Mouse (Mus musculus) hindbrain, embryonic 14.5 days (tissue): Measurements from ENCODE around the gene Sh3rf3. TPM values are rescaled to one million over a fixed set of nuclear protein-coding genes. Genes with fewer than 3 reads are reported as not detected.

Experiments used
- ATAC-seq: fragments of 200-750 bp; cut with Nextera tagmentation; 2 replicates; pipeline ENCODE4 v1.8.0; 2017; ENCODE audit warnings: moderate number of reproducible peaks, mild to moderate bottlenecking, moderate TSS enrichment, moderate library complexity; ENCODE audit not compliant: low FRiP score
- DNase-seq: peaks from one replicate; pipeline ENCODE4 v3.0.0-alpha.2; 2015; ENCODE audit warnings: low spot score
- H3K27ac ChIP-seq: fragments of 300-500 bp; sonication (generic); 2 replicates; pipeline ENCODE4 v1.5.1; 2014; ENCODE audit warnings: mild to moderate bottlenecking, moderate library complexity
- H3K27me3 ChIP-seq: fragments of 300-500 bp; sonication (generic); 2 replicates; pipeline ENCODE4 v1.6.1; 2014; ENCODE audit warnings: mild to moderate bottlenecking, low read length, mixed read lengths; ENCODE audit not compliant: control insufficient read depth, insufficient read depth
- H3K36me3 ChIP-seq: fragments of 300-500 bp; sonication (generic); replicated peaks from 2 replicates; pipeline ENCODE4 v1.6.1; 2014; ENCODE audit not compliant: control insufficient read depth, insufficient read depth
- H3K4me1 ChIP-seq: fragments of 300-500 bp; sonication (generic); replicated peaks from 2 replicates; pipeline ENCODE4 v1.6.1; 2014; ENCODE audit warnings: antibody characterized with exemption, low read length, mixed read lengths; ENCODE audit not compliant: control insufficient read depth, insufficient read depth
- H3K4me2 ChIP-seq: fragments of 300-500 bp; sonication (generic); replicated peaks from 2 replicates; pipeline ENCODE4 v1.6.1; 2014; ENCODE audit warnings: mild to moderate bottlenecking, moderate library complexity
- H3K4me3 ChIP-seq: fragments of 300-500 bp; sonication (generic); replicated peaks from 2 replicates; pipeline ENCODE4 v1.5.1; 2014; ENCODE audit warnings: mild to moderate bottlenecking, low read length
- H3K9ac ChIP-seq: fragments of 300-500 bp; sonication (generic); 2 replicates; pipeline ENCODE4 v1.6.1; 2014
- H3K9me3 ChIP-seq: fragments of 300-500 bp; sonication (generic); 2 replicates; pipeline ENCODE4 v1.6.1; 2016; ENCODE audit warnings: low read length; ENCODE audit not compliant: control insufficient read depth
- whole genome bisulfite sequencing: fragments of 180-500 bp; shearing (Covaris S2); extraction: QIAGEN DNeasy Blood & Tissue Kit; methylation state at CpG from one replicate; pipeline ENCODE4 v1.1.7; 2014; 5-methylcytosine and 5-hydroxymethylcytosine counted together
- polyA plus RNA-seq: library from polyadenylated mRNA; unstranded; fragments of >200 nt; fragmentation: Nextera tagmentation; extraction: Ambion mirVana; gene quantifications from 2 replicates; pipeline ENCODE4 v1.2.1, GENCODE M21; 2014

Gene Sh3rf3
- polyA plus RNA-seq, 1 experiment from 2014 or later, result 5.2 TPM

- ATAC-seq (no peak), DNase-seq (no peak)
- Histone ChIP-seq H3K9me3 (no peaks in the 10 kb centered on the region), H3K9ac (no peak overlapping the region), H3K36me3 (no peaks in the 10 kb centered on the region), H3K4me1 (0 out of 2 replicates have a peak, but pooled peaks cover 4% of the 10 kb centered on the region), H3K4me3 (no peak overlapping the region), H3K27me3 (no peaks in the 10 kb centered on the region), H3K27ac (no peak overlapping the region), H3K4me2 (no peak overlapping the region)
- 93% methylated on average over 5 of the region's 5 CpGs for WGBS
These were observed 24.3 kb downstream of the Sh3rf3 start for GRCm38 (mm10) chr10:58837504-58837903.

- Histone ChIP-seq H3K9me3 (no peaks in the 10 kb centered on the region), H3K27ac (no peak overlapping the region), H3K4me1 (no peaks in the 10 kb centered on the region), H3K9ac (no peak overlapping the region), H3K27me3 (no peaks in the 10 kb centered on the region), H3K4me2 (no peak overlapping the region), H3K4me3 (no peak overlapping the region), H3K36me3 (no peaks in the 10 kb centered on the region)
- 93% methylated on average over 3 of the region's 3 CpGs for WGBS
- ATAC-seq (no peak), DNase-seq (no peak)
These were observed 28.8 kb downstream of the Sh3rf3 start for GRCm38 (mm10) chr10:58841945-58842344.

- Histone ChIP-seq H3K27ac (no peak overlapping the region), H3K4me3 (no peak overlapping the region)
- WGBS, result 92% methylated on average over 8 of the region's 8 CpGs
These were observed 29.9 kb downstream of the Sh3rf3 start for GRCm38 (mm10) chr10:58843100-58843499.

GRCm38 (mm10) chr10:58848127-58848526 is 35.0 kb downstream of the Sh3rf3 start:
- DNase-seq (no peak), ATAC-seq (0 out of 2 replicates have a peak, but pooled peaks have one; percentile 40)
- Histone ChIP-seq H3K9me3 (no peaks in the 10 kb centered on the region), H3K36me3 (no peaks in the 10 kb centered on the region), H3K4me2 (no peak overlapping the region), H3K4me3 (no peak overlapping the region), H3K9ac (no peak overlapping the region), H3K27me3 (no peaks in the 10 kb centered on the region), H3K27ac (0 out of 2 replicates have a peak overlapping the region, but pooled peaks have one; percentile 5), H3K4me1 (peaks cover 6% of the 10 kb centered on the region; the same call in 1 of the 2 replicates)
- WGBS, result 52% methylated on average over 5 of the region's 5 CpGs

More at GRCm38 (mm10) chr10:58843100-58843499, 29.9 kb downstream of the Sh3rf3 start:
- H3K9ac ChIP-seq, result no peak overlapping the region
- DNase-seq, result no peak
- no peak for ATAC-seq
- H3K4me2 ChIP-seq, result no peak overlapping the region
- peaks cover 5% of the 10 kb centered on the region; the same call in 1 of the 2 replicates for H3K4me1 ChIP-seq
- H3K36me3 ChIP-seq, result no peaks in the 10 kb centered on the region
- H3K27me3 ChIP-seq, result no peaks in the 10 kb centered on the region
- H3K9me3 ChIP-seq, result no peaks in the 10 kb centered on the region

GRCm38 (mm10) chr10:58848536-58848935 is 35.4 kb downstream of the Sh3rf3 start:
- Histone ChIP-seq H3K36me3 (no peaks in the 10 kb centered on the region), H3K4me2 (no peak overlapping the region), H3K9me3 (no peaks in the 10 kb centered on the region), H3K27me3 (no peaks in the 10 kb centered on the region), H3K27ac (no peak overlapping the region), H3K4me3 (no peak overlapping the region), H3K9ac (no peak overlapping the region), H3K4me1 (peaks cover 6% of the 10 kb centered on the region; the same call in 1 of the 2 replicates)
- ATAC-seq (no peak), DNase-seq (no peak)
- WGBS, result 76% methylated on average over 6 of the region's 6 CpGs

GRCm38 (mm10) chr10:58854548-58855198 is 41.5 kb downstream of the Sh3rf3 start:
- ATAC-seq, result peak; percentile 32; the same call in 1 of the 2 replicates
- Histone ChIP-seq H3K4me3 (no peak overlapping the region), H3K4me2 (no peak overlapping the region; the same call in 1 of the 2 replicates), H3K36me3 (no peaks in the 10 kb centered on the region), H3K9ac (peak overlapping the region; percentile 2; the same call in 1 of the 2 replicates), H3K27me3 (no peaks in the 10 kb centered on the region), H3K27ac (no peak overlapping the region), H3K9me3 (no peaks in the 10 kb centered on the region), H3K4me1 (peaks cover 22% of the 10 kb centered on the region)
- no peak for DNase-seq
- 7% methylated on average over 14 of the region's 14 CpGs for WGBS

GRCm38 (mm10) chr10:58855199-58855751 is 42.1 kb downstream of the Sh3rf3 start:
- Histone ChIP-seq H3K4me1 (peaks cover 22% of the 10 kb centered on the region), H3K4me2 (no peak overlapping the region), H3K9me3 (no peaks in the 10 kb centered on the region), H3K27ac (no peak overlapping the region), H3K4me3 (no peak overlapping the region), H3K36me3 (no peaks in the 10 kb centered on the region), H3K27me3 (no peaks in the 10 kb centered on the region), H3K9ac (peak overlapping the region; percentile 2; the same call in 1 of the 2 replicates)
- 58% methylated on average over 5 of the region's 5 CpGs for WGBS
- no peak for DNase-seq
- ATAC-seq, result no peak

GRCm38 (mm10) chr10:58855814-58856213 is 42.7 kb downstream of the Sh3rf3 start:
- no peak for DNase-seq
- Histone ChIP-seq H3K9ac (no peak overlapping the region), H3K9me3 (no peaks in the 10 kb centered on the region), H3K27ac (no peak overlapping the region), H3K4me3 (no peak overlapping the region), H3K27me3 (no peaks in the 10 kb centered on the region), H3K36me3 (no peaks in the 10 kb centered on the region), H3K4me1 (peaks cover 22% of the 10 kb centered on the region), H3K4me2 (no peak overlapping the region)
- 74% methylated on average over 9 of the region's 9 CpGs for WGBS
- no peak for ATAC-seq

- Histone ChIP-seq H3K4me2 (no peak overlapping the region), H3K9me3 (no peaks in the 10 kb centered on the region), H3K27ac (no peak overlapping the region), H3K4me1 (peaks cover 22% of the 10 kb centered on the region), H3K9ac (no peak overlapping the region), H3K27me3 (no peaks in the 10 kb centered on the region), H3K36me3 (no peaks in the 10 kb centered on the region), H3K4me3 (no peak overlapping the region)
- peak; percentile 69; the same call in 1 of the 2 replicates for ATAC-seq
- no peak for DNase-seq
These were observed 43.6 kb downstream of the Sh3rf3 start for GRCm38 (mm10) chr10:58856742-58857141.
